Mouse (Mus musculus): Measurements from ENCODE around the gene Eno1.

DNA sequence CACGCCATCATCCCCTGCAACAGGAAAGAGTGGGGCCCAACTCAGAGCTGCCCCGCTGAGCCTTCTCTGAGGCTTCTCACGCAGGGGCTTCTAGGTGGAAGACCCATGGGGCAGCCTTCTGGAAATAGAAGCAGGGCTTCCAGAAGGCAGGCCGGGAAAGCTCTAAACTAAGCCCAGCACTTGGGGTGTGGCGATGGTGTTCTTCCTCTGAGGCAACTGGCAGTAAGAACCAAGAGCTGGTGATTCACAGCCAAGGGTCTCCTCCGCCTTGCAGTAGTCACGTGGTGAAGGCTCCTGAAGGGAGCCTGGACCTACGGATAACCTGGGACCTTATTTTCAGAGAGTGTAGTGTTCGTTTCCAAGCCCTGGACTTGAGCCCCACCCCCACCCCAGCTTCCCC lies 38.3 kb upstream of the Eno1 start:
- TF ChIP-seq CTCF (IDR thresholded peaks at IDR 0.05; ENCODE audit: borderline replicate concordance, extremely low read depth, insufficient read depth, insufficient read length), result no peak
- no peak for TF ChIP-seq POLR2A (IDR thresholded peaks at IDR 0.05; ENCODE audit: borderline replicate concordance, extremely low read depth, insufficient read depth, insufficient read length, poor library complexity, severe bottlenecking)
